Mouse (Mus musculus) ES-E14 (cell line): Measurements from ENCODE around the gene Gm14137. TPM values are rescaled to one million over a fixed set of nuclear protein-coding genes. Genes with fewer than 3 reads are reported as not detected.

Experiments used
- DNase-seq: peaks from one replicate; pipeline ENCODE4 v3.0.0-alpha.2; 2013; ENCODE audit warnings: low read depth, low spot score
- H3K27ac ChIP-seq: 2 replicates; pipeline ENCODE4 v1.5.1; 2012; ENCODE audit warnings: low read depth, mild to moderate bottlenecking, low read length, moderate library complexity, mixed read lengths; ENCODE audit not compliant: poor library complexity, insufficient read depth, severe bottlenecking
- H3K36me3 ChIP-seq: 2 replicates; pipeline ENCODE4 v1.6.1; 2012; ENCODE audit warnings: mild to moderate bottlenecking, low read length, moderate library complexity, mixed read lengths; ENCODE audit not compliant: control insufficient read depth, poor library complexity, insufficient read depth, severe bottlenecking
- H3K4me1 ChIP-seq, 2 experiments: fragments of 150-350 bp in 1 of 2; sonication (generic) in 1 of 2; 2 replicates each; pipeline ENCODE4 v1.6.1; 2012; ENCODE audit warnings: low read length in 2 of 2, mild to moderate bottlenecking in 1 of 2, mixed read lengths in 1 of 2; ENCODE audit not compliant: control insufficient read depth in 2 of 2, insufficient read depth in 2 of 2, poor library complexity in 1 of 2
- H3K4me3 ChIP-seq, 2 experiments: fragments of 150-350 bp in 1 of 2; sonication (generic) in 1 of 2; 2 replicates each; pipeline ENCODE4 v1.5.1; 2012; ENCODE audit warnings: low read length in 2 of 2, low read depth in 1 of 2, mild to moderate bottlenecking in 1 of 2, mixed read lengths in 1 of 2; ENCODE audit not compliant: insufficient read depth in 1 of 2, poor library complexity in 1 of 2, severe bottlenecking in 1 of 2
- H3K9ac ChIP-seq: 2 replicates; pipeline ENCODE4 v1.6.1; 2012; ENCODE audit warnings: low read depth, mild to moderate bottlenecking, low read length, mixed read lengths; ENCODE audit not compliant: poor library complexity, insufficient read depth, severe bottlenecking
- H3K9me3 ChIP-seq: fragments of 150-350 bp; sonication (generic); 2 replicates; pipeline ENCODE4 v1.6.1; 2012; ENCODE audit warnings: low read depth, mild to moderate bottlenecking, low read length; ENCODE audit not compliant: control insufficient read depth, insufficient read depth
- CHD2 ChIP-seq: IDR thresholded peaks from 2 replicates; pipeline ENCODE4 v1.6.1; 2014; ENCODE audit warnings: mild to moderate bottlenecking, low read depth, low read length, inconsistent platforms
- HCFC1 ChIP-seq: IDR thresholded peaks from 2 replicates; pipeline ENCODE4 v1.6.1; 2012; ENCODE audit warnings: low read length, inconsistent platforms, borderline replicate concordance; ENCODE audit not compliant: insufficient read depth
- MAFK ChIP-seq: IDR thresholded peaks from 2 replicates; pipeline ENCODE4 v1.6.1; 2014; ENCODE audit warnings: mild to moderate bottlenecking, low read depth, low read length, inconsistent platforms; ENCODE audit not compliant: insufficient read depth
- ZC3H11A ChIP-seq: IDR thresholded peaks from 2 replicates; pipeline ENCODE4 v1.6.1; 2012; ENCODE audit warnings: low read depth, mild to moderate bottlenecking, inconsistent platforms, low read length, borderline replicate concordance
- ZNF384 ChIP-seq: IDR thresholded peaks from 2 replicates; pipeline ENCODE4 v1.6.1; 2012; ENCODE audit warnings: low read depth, low read length, inconsistent platforms
- in situ Hi-C, 2 experiments: fragments of 600-800 bp; cut with MboI; formaldehyde crosslinking; loops; one replicate each; pipeline ENCODE4 v1.15.1; 2025; ENCODE audit warnings: low sequenced_read_pairs in 2 of 2, inconsistent platforms in 1 of 2; ENCODE audit not compliant: unreplicated experiment in 2 of 2
- total RNA-seq: library from RNA; depleted of rRNA; stranded (reverse); fragments of 300-350 nt; gene quantifications from 2 replicates; pipeline ENCODE4 v1.2.3, GENCODE M21; 2012

Gm14137 gene
- total RNA-seq, 1 experiment = 0.45 TPM

- Histone ChIP-seq H3K9me3 (no peaks in the 10 kb centered on the region), H3K4me1 (peaks cover under 1 to 6% of the 10 kb centered on the region in 2 experiments; a peak in 1 of 4 replicates), H3K4me3 (peak overlapping the region; percentile 67 to 86), H3K9ac (peak overlapping the region; percentile 11; the same call in 1 of the 2 replicates), H3K27ac (no peak overlapping the region), H3K36me3 (no peaks in the 10 kb centered on the region)
- in situ Hi-C loops = no loop called here
- TF ChIP-seq ZNF384 (no peak), HCFC1 (no peak), CHD2 (no peak), MAFK (no peak), ZC3H11A (no peak)
- no peak for DNase-seq
These were observed 6.4 kb upstream of the Gm14137 start for GRCm38 (mm10) chr2:119167866-119168256.

- TF ChIP-seq ZC3H11A = no peak
- TF ChIP-seq CHD2 = no peak
- TF ChIP-seq MAFK = no peak
- no peak for TF ChIP-seq HCFC1
- no peak for TF ChIP-seq ZNF384
- peaks cover 0 to 5% of the 10 kb centered on the region in 2 experiments; a peak in 1 of 4 replicates for H3K4me1 ChIP-seq
- H3K9ac ChIP-seq = no peak overlapping the region
- H3K9me3 ChIP-seq = no peaks in the 10 kb centered on the region
- no peak overlapping the region for H3K27ac ChIP-seq
- no peak overlapping the region for H3K4me3 ChIP-seq
- in situ Hi-C loops = no loop called here
- DNase-seq = no peak
- no peaks in the 10 kb centered on the region for H3K36me3 ChIP-seq
These were observed 4.0 kb upstream of the Gm14137 start for GRCm38 (mm10) chr2:119170282-119170681.

GRCm38 (mm10) chr2:119171574-119171973 is 2.7 kb upstream of the Gm14137 start:
- no peak overlapping the region for H3K4me3 ChIP-seq
- H3K9me3 ChIP-seq = no peaks in the 10 kb centered on the region
- TF ChIP-seq CHD2 = no peak
- TF ChIP-seq ZNF384 = no peak
- TF ChIP-seq ZC3H11A = no peak
- no peak for TF ChIP-seq HCFC1
- no peak overlapping the region for H3K27ac ChIP-seq
- peaks cover 0 to 5% of the 10 kb centered on the region in 2 experiments; a peak in 1 of 4 replicates for H3K4me1 ChIP-seq
- no peak overlapping the region for H3K9ac ChIP-seq
- DNase-seq = no peak
- in situ Hi-C loops = no loop called here
- no peaks in the 10 kb centered on the region for H3K36me3 ChIP-seq

GRCm38 (mm10) chr2:119172446-119172845 is 1.9 kb upstream of the Gm14137 start:
- Histone ChIP-seq H3K4me1 (peaks cover 0 to 2% of the 10 kb centered on the region in 2 experiments; a peak in 1 of 4 replicates), H3K9me3 (no peaks in the 10 kb centered on the region), H3K36me3 (no peaks in the 10 kb centered on the region), H3K27ac (no peak overlapping the region), H3K4me3 (no peak overlapping the region), H3K9ac (no peak overlapping the region)
- no peak for DNase-seq
- TF ChIP-seq HCFC1 (no peak), MAFK (no peak), ZNF384 (no peak), CHD2 (no peak), ZC3H11A (no peak)
- in situ Hi-C loops = no loop called here

GRCm38 (mm10) chr2:119172862-119173576 is 1.3 kb upstream of the Gm14137 start:
- Histone ChIP-seq H3K9me3 (no peaks in the 10 kb centered on the region), H3K4me3 (no peak overlapping the region), H3K4me1 (peaks cover 0 to 2% of the 10 kb centered on the region in 2 experiments; a peak in 1 of 4 replicates), H3K27ac (no peak overlapping the region), H3K36me3 (no peaks in the 10 kb centered on the region), H3K9ac (no peak overlapping the region)
- TF ChIP-seq ZNF384 (no peak), CHD2 (no peak), MAFK (no peak), HCFC1 (no peak), ZC3H11A (no peak)
- no peak for DNase-seq
- in situ Hi-C loops = no loop called here
